Mouse (Mus musculus): ENCODE measurements around the gene Ddn. TPM values are rescaled to one million over a fixed set of nuclear protein-coding genes. Genes with fewer than 3 reads are reported as not detected.
A peak's percentile ranks its signal among the peaks of the same experiment; 100 is the strongest.

The Ddn gene
- 0.32 and 0.66 TPM in 2 replicates for polyA plus RNA-seq (2015; fragmentation: Nextera tagmentation; extraction: Ambion mirVana)

GRCm38 (mm10) chr15:98809390-98809789, at the start of gene Ddn:
Gene Ddn, minus strand, starts transcription at chr15:98809490.
- Histone ChIP-seq H3K36me3 (peaks cover 22% of the 10 kb centered on the region), H3K9ac (no peak within 1 kb of the TSS; the same call in 1 of the 2 replicates), H3K4me1 (replicated peaks) (peaks cover 54% of the 10 kb centered on the region), H3K4me2 (peak within 1 kb of the TSS; percentile 95), H3K27me3 (peaks cover 53% of the 10 kb centered on the region), H3K27ac (no peak within 1 kb of the TSS), H3K4me3 (peak within 1 kb of the TSS; percentile 49), H3K9me3 (replicated peaks) (no peaks in the 10 kb centered on the region)
- 21% methylated on average over 3 of the region's 3 CpGs for whole genome bisulfite sequencing
- no peak for ATAC-seq (replicated peaks; ENCODE audit: insufficient number of reproducible peaks, insufficient read depth, low FRiP score, low read depth)

- 88% methylated on average over 16 of the region's 16 CpGs for WGBS
- no peaks in the 10 kb centered on the region for H3K27me3 ChIP-seq
- H3K4me1 ChIP-seq (replicated peaks): no peaks in the 10 kb centered on the region
- H3K9ac ChIP-seq: no peak overlapping the region
- peaks cover 98% of the 10 kb centered on the region for H3K36me3 ChIP-seq
- no peak overlapping the region for H3K4me2 ChIP-seq
- no peak overlapping the region for H3K4me3 ChIP-seq
- no peak for ATAC-seq (replicated peaks; ENCODE audit: insufficient number of reproducible peaks, insufficient read depth, low FRiP score, low read depth)
- no peak overlapping the region for H3K27ac ChIP-seq
- no peaks in the 10 kb centered on the region for H3K9me3 ChIP-seq (replicated peaks)
These were observed 44.9 kb upstream of the Ddn start for GRCm38 (mm10) chr15:98854214-98854613.

- 90% methylated on average over 28 of the region's 28 CpGs for WGBS
- no peak for ATAC-seq (replicated peaks; ENCODE audit: insufficient number of reproducible peaks, insufficient read depth, low FRiP score, low read depth)
- peaks cover 99% of the 10 kb centered on the region for H3K36me3 ChIP-seq
- no peaks in the 10 kb centered on the region for H3K4me1 ChIP-seq (replicated peaks)
- no peak overlapping the region for H3K9ac ChIP-seq
- H3K9me3 ChIP-seq (replicated peaks): no peaks in the 10 kb centered on the region
- no peak overlapping the region for H3K4me3 ChIP-seq
- no peak overlapping the region for H3K27ac ChIP-seq
- no peaks in the 10 kb centered on the region for H3K27me3 ChIP-seq
- H3K4me2 ChIP-seq: no peak overlapping the region
These were observed 44.1 kb upstream of the Ddn start for GRCm38 (mm10) chr15:98853161-98853937.

- H3K4me3 ChIP-seq: no peak overlapping the region
- no peak overlapping the region for H3K9ac ChIP-seq
- WGBS: 90% methylated on average over 9 of the region's 9 CpGs
- no peaks in the 10 kb centered on the region for H3K27me3 ChIP-seq
- H3K4me2 ChIP-seq: no peak overlapping the region
- no peak overlapping the region for H3K27ac ChIP-seq
- H3K4me1 ChIP-seq (replicated peaks): no peaks in the 10 kb centered on the region
- H3K36me3 ChIP-seq: peaks cover 99% of the 10 kb centered on the region
- no peak for ATAC-seq (replicated peaks; ENCODE audit: insufficient number of reproducible peaks, insufficient read depth, low FRiP score, low read depth)
- H3K9me3 ChIP-seq (replicated peaks): no peaks in the 10 kb centered on the region
These were observed 43.4 kb upstream of the Ddn start for GRCm38 (mm10) chr15:98852733-98853132.

DNA sequence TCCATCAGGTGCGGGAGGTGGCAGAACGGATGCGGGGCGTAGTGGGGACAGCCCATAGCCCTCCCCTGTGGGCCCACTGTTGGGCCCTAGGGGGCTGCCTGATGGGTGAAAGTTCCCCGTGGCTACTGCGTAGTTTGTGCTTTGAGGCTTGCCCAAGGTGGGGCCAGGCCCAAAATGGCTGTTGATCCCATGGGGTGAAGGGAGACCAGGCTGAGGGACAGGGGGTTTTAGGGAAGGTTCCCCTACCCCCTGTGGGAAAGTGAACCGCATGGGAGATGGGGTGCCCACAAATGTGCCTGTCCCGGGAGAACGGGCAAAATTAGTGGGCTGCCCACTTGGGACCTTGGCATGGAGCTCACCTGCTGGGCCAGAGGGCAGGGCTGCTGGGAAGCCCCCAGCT, 42.8 kb upstream of the Ddn start:
- H3K27me3 ChIP-seq: no peaks in the 10 kb centered on the region
- H3K9ac ChIP-seq: no peak overlapping the region
- no peaks in the 10 kb centered on the region for H3K4me1 ChIP-seq (replicated peaks)
- no peak for ATAC-seq (replicated peaks; ENCODE audit: insufficient number of reproducible peaks, insufficient read depth, low FRiP score, low read depth)
- no peak overlapping the region for H3K4me3 ChIP-seq
- 95% methylated on average over 9 of the region's 9 CpGs for WGBS
- H3K36me3 ChIP-seq: peaks cover 99% of the 10 kb centered on the region
- H3K4me2 ChIP-seq: no peak overlapping the region
- H3K27ac ChIP-seq: no peak overlapping the region
- no peaks in the 10 kb centered on the region for H3K9me3 ChIP-seq (replicated peaks)

GRCm38 (mm10) chr15:98851229-98851818, 42.0 kb upstream of the Ddn start:
- Histone ChIP-seq H3K4me2 (no peak overlapping the region), H3K36me3 (peaks cover 99% of the 10 kb centered on the region), H3K27ac (no peak overlapping the region), H3K27me3 (no peaks in the 10 kb centered on the region), H3K9ac (no peak overlapping the region), H3K9me3 (replicated peaks) (no peaks in the 10 kb centered on the region), H3K4me3 (no peak overlapping the region), H3K4me1 (replicated peaks) (no peaks in the 10 kb centered on the region)
- ATAC-seq (replicated peaks; ENCODE audit: insufficient number of reproducible peaks, insufficient read depth, low FRiP score, low read depth): no peak
- 86% methylated on average over 21 of the region's 21 CpGs for WGBS

GRCm38 (mm10) chr15:98850668-98851067, 41.4 kb upstream of the Ddn start:
- Histone ChIP-seq H3K9me3 (replicated peaks) (no peaks in the 10 kb centered on the region), H3K4me1 (replicated peaks) (no peaks in the 10 kb centered on the region), H3K4me3 (no peak overlapping the region), H3K27ac (no peak overlapping the region), H3K27me3 (no peaks in the 10 kb centered on the region), H3K36me3 (peaks cover 99% of the 10 kb centered on the region), H3K9ac (no peak overlapping the region), H3K4me2 (no peak overlapping the region)
- ATAC-seq (replicated peaks; ENCODE audit: insufficient number of reproducible peaks, insufficient read depth, low FRiP score, low read depth): no peak
- 88% methylated on average over 14 of the region's 14 CpGs for WGBS

DNA sequence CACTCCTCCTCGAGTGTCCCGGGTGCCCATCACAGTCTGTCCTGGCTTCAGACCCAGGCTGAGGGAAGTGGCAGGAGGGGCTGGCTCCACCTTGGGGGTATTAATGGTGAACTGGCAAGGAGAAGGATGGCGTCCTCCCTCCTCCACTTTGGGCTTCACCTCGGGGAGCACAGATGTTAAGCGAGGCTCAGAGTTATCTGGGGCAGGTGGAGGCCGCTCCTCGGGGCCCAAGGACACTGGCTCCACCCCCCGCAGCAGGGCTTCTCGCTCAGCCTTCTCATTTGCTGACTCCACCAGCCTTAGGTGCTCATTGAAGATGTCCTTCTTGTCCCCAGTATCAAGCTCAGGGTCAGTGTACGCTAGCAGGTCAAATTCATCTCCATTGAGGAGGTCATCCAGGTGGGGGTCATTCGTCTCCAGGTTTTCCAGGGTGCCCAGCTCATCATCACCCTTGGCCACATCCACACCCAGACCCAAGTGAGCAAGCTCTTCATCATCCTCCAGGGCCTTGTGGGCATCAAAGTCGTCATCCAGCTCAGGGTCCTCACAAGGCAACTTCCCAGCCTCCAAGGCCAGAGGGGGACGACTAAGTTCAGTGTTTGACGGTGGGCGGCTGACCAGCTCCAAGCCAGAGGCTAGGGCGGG, 40.8 kb upstream of the Ddn start:
- 83% methylated on average over 16 of the region's 16 CpGs for WGBS
- Histone ChIP-seq H3K36me3 (peaks cover 99% of the 10 kb centered on the region), H3K9me3 (replicated peaks) (no peaks in the 10 kb centered on the region), H3K27ac (no peak overlapping the region), H3K9ac (no peak overlapping the region), H3K4me2 (no peak overlapping the region), H3K4me3 (no peak overlapping the region), H3K27me3 (no peaks in the 10 kb centered on the region), H3K4me1 (replicated peaks) (no peaks in the 10 kb centered on the region)
- ATAC-seq (replicated peaks; ENCODE audit: insufficient number of reproducible peaks, insufficient read depth, low FRiP score, low read depth): no peak

DNA sequence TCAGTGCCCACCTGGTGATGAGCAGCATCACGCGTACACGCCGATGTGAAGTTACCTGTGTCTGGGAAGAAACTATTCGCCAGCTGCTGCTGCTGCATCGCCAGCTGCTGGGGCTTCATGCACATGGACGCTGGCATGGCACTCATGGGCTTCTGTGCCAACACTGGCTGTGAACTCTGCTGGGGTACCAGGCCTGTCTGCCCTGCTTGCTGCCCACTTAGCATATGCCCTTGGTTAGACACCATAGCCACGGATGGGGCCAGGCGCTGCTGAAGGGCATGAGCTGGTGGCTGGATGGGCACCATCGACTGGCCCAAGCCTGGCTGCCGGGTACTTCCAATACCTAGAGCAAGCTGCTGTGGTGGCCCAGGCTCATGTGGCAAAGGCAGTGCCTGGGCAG, 39.9 kb upstream of the Ddn start:
- WGBS: 93% methylated on average over 11 of the region's 11 CpGs
- H3K4me2 ChIP-seq: no peak overlapping the region

DNA sequence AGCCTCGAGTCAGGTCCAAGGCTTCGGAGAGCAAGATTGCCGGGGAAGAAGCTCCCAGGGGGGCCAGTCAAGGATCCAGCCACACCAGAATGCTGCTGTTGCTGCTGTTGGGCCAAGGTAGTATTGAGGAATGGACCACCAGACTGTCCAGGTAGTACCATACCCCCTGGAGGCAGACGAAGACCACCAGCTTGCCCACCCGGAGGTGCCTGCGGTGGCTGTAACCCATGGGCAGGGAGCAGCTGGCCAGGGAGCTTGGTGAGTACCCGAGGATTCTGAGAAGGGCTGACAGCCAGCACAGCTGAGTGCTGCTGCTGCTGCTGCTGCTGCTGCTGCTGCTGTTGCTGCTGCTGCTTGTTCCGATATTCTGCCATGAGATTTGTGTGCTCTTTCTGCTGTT, 36.9 kb upstream of the Ddn start:
- no peaks in the 10 kb centered on the region for H3K9me3 ChIP-seq (replicated peaks)
- no peak overlapping the region for H3K27ac ChIP-seq
- no peaks in the 10 kb centered on the region for H3K27me3 ChIP-seq
- peaks cover 99% of the 10 kb centered on the region for H3K36me3 ChIP-seq
- H3K4me3 ChIP-seq: no peak overlapping the region
- no peak overlapping the region for H3K9ac ChIP-seq
- WGBS: 91% methylated on average over 8 of the region's 8 CpGs
- ATAC-seq (replicated peaks; ENCODE audit: insufficient number of reproducible peaks, insufficient read depth, low FRiP score, low read depth): no peak
- no peak overlapping the region for H3K4me2 ChIP-seq
- H3K4me1 ChIP-seq (replicated peaks): no peaks in the 10 kb centered on the region

More for the DNA sequence above, 39.9 kb upstream of the Ddn start:
- H3K27ac ChIP-seq: no peak overlapping the region
- no peak for ATAC-seq (replicated peaks; ENCODE audit: insufficient number of reproducible peaks, insufficient read depth, low FRiP score, low read depth)
- H3K36me3 ChIP-seq: peaks cover 99% of the 10 kb centered on the region
- H3K4me3 ChIP-seq: no peak overlapping the region
- H3K4me1 ChIP-seq (replicated peaks): no peaks in the 10 kb centered on the region
- H3K9me3 ChIP-seq (replicated peaks): no peaks in the 10 kb centered on the region
- H3K9ac ChIP-seq: no peak overlapping the region
- no peaks in the 10 kb centered on the region for H3K27me3 ChIP-seq

- Histone ChIP-seq H3K9me3 (replicated peaks) (no peaks in the 10 kb centered on the region), H3K4me1 (replicated peaks) (no peaks in the 10 kb centered on the region), H3K4me2 (no peak overlapping the region), H3K4me3 (no peak overlapping the region), H3K27ac (no peak overlapping the region), H3K27me3 (no peaks in the 10 kb centered on the region), H3K36me3 (peaks cover 99% of the 10 kb centered on the region), H3K9ac (no peak overlapping the region)
- WGBS: 95% methylated on average over 2 of the region's 2 CpGs
- no peak for ATAC-seq (replicated peaks; ENCODE audit: insufficient number of reproducible peaks, insufficient read depth, low FRiP score, low read depth)
These were observed 35.9 kb upstream of the Ddn start for GRCm38 (mm10) chr15:98845149-98845548.

Data from heart, embryonic 15.5 days (tissue).